Mouse (Mus musculus) bone marrow, adult 2 months (tissue): ENCODE results near the gene Rab3il1.

Experiments
- CTCF ChIP-seq: fragments of 200-500 bp; IDR thresholded peaks from 2 replicates; pipeline ENCODE4 v1.5.1; 2011; ENCODE audit warnings: low read length, control low read depth; ENCODE audit not compliant: control insufficient read depth, insufficient read depth
- POLR2A ChIP-seq: fragments of 200-500 bp; IDR thresholded peaks from 2 replicates; pipeline ENCODE4 v1.6.1; 2011; ENCODE audit warnings: low read depth, mild to moderate bottlenecking, control low read depth, low read length, borderline replicate concordance; ENCODE audit not compliant: control insufficient read depth

DNA sequence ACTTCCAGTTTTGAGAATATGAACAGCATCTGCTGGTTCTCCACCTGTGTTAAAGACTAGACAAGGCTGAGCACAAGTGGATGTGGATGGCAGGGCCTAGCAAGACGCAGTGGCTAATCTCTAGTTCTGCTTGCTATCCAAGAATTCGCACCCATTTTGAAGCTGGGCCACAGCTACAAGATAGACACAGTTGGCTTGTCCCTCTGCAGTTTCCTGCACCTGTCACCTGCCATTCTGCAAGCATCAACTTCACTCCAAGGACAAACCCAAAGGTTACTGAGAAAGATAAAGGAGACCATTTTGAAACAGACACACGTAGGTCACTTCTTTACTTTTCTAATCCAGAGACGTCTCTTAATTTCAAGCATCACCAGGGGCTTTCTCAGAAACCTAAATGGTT is 19.8 kb upstream of the Rab3il1 start:
- TF ChIP-seq CTCF (no peak), POLR2A (no peak)
